Mouse (Mus musculus): ENCODE results near the gene Pccb.

- no peak for TF ChIP-seq CTCF (IDR thresholded peaks at IDR 0.05; ENCODE audit: extremely low read depth, insufficient read depth, low read length)
- TF ChIP-seq POLR2A (IDR thresholded peaks at IDR 0.05; ENCODE audit: extremely low read depth, insufficient read depth, low read length): no peak
Measured at GRCm38 (mm10) chr9:101077486-101077885, 42.8 kb upstream of the Pccb start.
